Mouse (Mus musculus): ENCODE results near the gene Prr23a2.

DNA sequence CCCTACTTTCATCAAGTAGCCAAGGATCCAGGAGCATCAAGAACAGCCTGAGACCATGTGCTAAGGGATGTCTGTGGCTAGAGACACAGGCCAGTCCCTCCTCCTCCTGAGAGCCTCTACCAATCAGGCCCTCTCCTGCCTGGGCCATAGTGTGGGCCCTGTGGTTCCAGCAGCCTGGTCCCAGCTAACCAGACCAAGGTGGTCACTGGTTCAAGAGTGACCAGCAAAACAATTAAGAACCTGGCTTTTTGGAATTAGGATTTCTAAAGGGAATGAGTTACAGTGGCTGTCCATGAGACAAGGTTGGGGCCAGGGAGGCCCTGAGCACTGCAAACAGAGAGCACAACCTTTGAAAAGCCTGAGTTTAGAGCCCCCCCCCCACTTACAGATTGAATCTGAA is 35.2 kb upstream of the Prr23a2 start:
- TF ChIP-seq CTCF (IDR thresholded peaks at IDR 0.05; ENCODE audit: insufficient read depth, low read length): no peak
- TF ChIP-seq POLR2A (IDR thresholded peaks at IDR 0.05; ENCODE audit: borderline replicate concordance, extremely low read depth, low read depth, low read length): no peak
